ENCODE assay signal across 9 mouse cellular contexts in the genomic region with DNA sequence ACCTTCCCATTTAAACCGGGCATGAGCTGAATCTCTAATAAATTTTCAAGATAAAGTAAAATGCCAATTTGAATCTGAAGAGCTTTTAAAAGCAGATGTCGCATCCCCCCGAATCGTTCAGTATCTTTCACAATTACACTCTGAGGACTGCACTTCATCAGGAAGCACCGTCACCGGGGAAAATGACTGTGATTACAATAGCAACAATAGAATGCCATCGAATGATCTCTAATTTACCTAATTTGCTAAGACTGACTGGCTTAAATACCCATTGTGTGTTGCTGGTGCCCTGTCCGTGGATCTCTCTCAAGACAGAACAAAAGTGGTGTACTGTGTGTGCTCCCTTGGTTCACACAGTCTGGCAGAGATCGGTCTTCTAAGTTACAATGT.
DNase-seq lines count a peak whose midpoint lies in the region; ATAC-seq and TF ChIP-seq lines count a peak whose summit lies in the region.
"Had no signal": no experiment of that assay in that cellular context is flagged by ENCODE, and none has a peak within 500 bp of the region (broad histone marks: within the 10 kb centered on the region; RNA-seq: fewer than 3 reads in every experiment).

No protein-coding gene starts in this region.

- intact Hi-C loops in gastrocnemius, adult 2 months (cut with DNase I) = no loop called here

- peak overlapping the region; percentile 61 for H3K9ac ChIP-seq in hindbrain, embryonic 13.5 days
- peak overlapping the region; percentile 61 for H3K9ac ChIP-seq in midbrain, embryonic 16.5 days (ENCODE audit: low read depth, low read length)
- H3K9ac ChIP-seq: heart, embryonic 12.5 days had no signal

- TF ChIP-seq POLR2A in cortical plate, adult 2 months (IDR thresholded peaks at IDR 0.05; ENCODE audit: extremely low read depth, insufficient read depth, low read length) = no peak

- peak; percentile 71 for ATAC-seq in hindbrain, embryonic 13.5 days (ENCODE audit: low FRiP score)
- peak; percentile 74 for ATAC-seq in midbrain, embryonic 16.5 days

- no peaks in the 10 kb centered on the region for H3K9me3 ChIP-seq in hindbrain, embryonic 13.5 days
- no peaks in the 10 kb centered on the region for H3K9me3 ChIP-seq in midbrain, embryonic 16.5 days (replicated peaks; ENCODE audit: control insufficient read depth, low read length, poor library complexity, severe bottlenecking)
- H3K9me3 ChIP-seq in heart, embryonic 10.5 days = no peaks in the 10 kb centered on the region
- H3K9me3 ChIP-seq: heart, embryonic 12.5 days had no signal

- TF ChIP-seq CTCF in gastrocnemius, adult 2 months (IDR thresholded peaks at IDR 0.05) = no peak
- no peak for TF ChIP-seq CTCF in cortical plate, adult 2 months (IDR thresholded peaks at IDR 0.05; ENCODE audit: extremely low read depth, insufficient read depth, low read length)

- peak overlapping the region; percentile 53 for H3K4me3 ChIP-seq in gastrocnemius, adult 2 months
- peak overlapping the region; percentile 56 for H3K4me3 ChIP-seq in cortical plate, adult 2 months (ENCODE audit: insufficient read depth, low read length)
- peak overlapping the region; percentile 29 for H3K4me3 ChIP-seq in hindbrain, embryonic 13.5 days
- H3K4me3 ChIP-seq in midbrain, embryonic 16.5 days (ENCODE audit: low read depth, low read length) = peak overlapping the region; percentile 40
- H3K4me3 ChIP-seq in heart, embryonic 10.5 days = no peak overlapping the region
- H3K4me3 ChIP-seq: heart, embryonic 12.5 days had no signal

- no peaks in the 10 kb centered on the region for H3K4me1 ChIP-seq in cortical plate, adult 2 months (ENCODE audit: control insufficient read depth, insufficient read depth, low read length)
- H3K4me1 ChIP-seq in hindbrain, embryonic 13.5 days (replicated peaks) = peaks cover 45% of the 10 kb centered on the region
- peaks cover 22% of the 10 kb centered on the region for H3K4me1 ChIP-seq in midbrain, embryonic 16.5 days (ENCODE audit: control insufficient read depth, insufficient read depth, low read length)
- H3K4me1 ChIP-seq in heart, embryonic 10.5 days = no peaks in the 10 kb centered on the region

- WGBS in hindbrain, embryonic 13.5 days = 22% methylated on average over 9 of the region's 9 CpGs
- WGBS in midbrain, embryonic 16.5 days = 7% methylated on average over 9 of the region's 9 CpGs
- 70% methylated on average over 9 of the region's 9 CpGs for WGBS in heart, embryonic 10.5 days

- H3K36me3 ChIP-seq in hindbrain, embryonic 13.5 days = no peaks in the 10 kb centered on the region
- no peaks in the 10 kb centered on the region for H3K36me3 ChIP-seq in midbrain, embryonic 16.5 days (ENCODE audit: control insufficient read depth, insufficient read depth, low read length)
- no peaks in the 10 kb centered on the region for H3K36me3 ChIP-seq in heart, embryonic 10.5 days
- H3K36me3 ChIP-seq: heart, embryonic 12.5 days had no signal

- H3K27ac ChIP-seq in gastrocnemius, adult 2 months = no peak overlapping the region
- H3K27ac ChIP-seq in cortical plate, adult 2 months (ENCODE audit: insufficient read depth, low read length) = peak overlapping the region; percentile 33
- H3K27ac ChIP-seq in hindbrain, embryonic 13.5 days = peak overlapping the region; percentile 94
- peak overlapping the region; percentile 87 for H3K27ac ChIP-seq in midbrain, embryonic 16.5 days (ENCODE audit: low read length)
- H3K27ac ChIP-seq in heart, embryonic 10.5 days = no peak overlapping the region

- no peak for DNase-seq in gastrocnemius, adult 2 months
- no peak for DNase-seq in gastrocnemius, adult 8-10 months (ENCODE audit: low spot score in 2 of 2)
- DNase-seq in heart, embryonic 10.5 days (ENCODE audit: low spot score) = no peak
- DNase-seq in B cell, adult 2 months = no peak
- DNase-seq in kidney, postnatal 25 days = no peak

- H3K27me3 ChIP-seq in hindbrain, embryonic 13.5 days = no peaks in the 10 kb centered on the region
- no peaks in the 10 kb centered on the region for H3K27me3 ChIP-seq in midbrain, embryonic 16.5 days (ENCODE audit: control insufficient read depth, insufficient read depth, low read depth, low read length)
- H3K27me3 ChIP-seq in heart, embryonic 10.5 days (ENCODE audit: insufficient read depth, poor library complexity, severe bottlenecking) = no peaks in the 10 kb centered on the region
- H3K27me3 ChIP-seq: heart, embryonic 12.5 days had no signal

- peak overlapping the region; percentile 47 for H3K4me2 ChIP-seq in hindbrain, embryonic 13.5 days
- H3K4me2 ChIP-seq in midbrain, embryonic 16.5 days (ENCODE audit: low read length) = peak overlapping the region; percentile 54
- H3K4me2 ChIP-seq: heart, embryonic 12.5 days had no signal

Comparison
In these comparisons a context has a peak if more than half of its experiments do, and no peak if none do; other contexts are left out.
1. H3K27ac ChIP-seq: peak in cortical plate, adult 2 months (single experiment), hindbrain, embryonic 13.5 days (single experiment) and midbrain, embryonic 16.5 days (single experiment); none in gastrocnemius, adult 2 months (single experiment) and heart, embryonic 10.5 days (single experiment).